Comparison of ENCODE assay signal across 15 mouse cellular contexts in the genomic region with DNA sequence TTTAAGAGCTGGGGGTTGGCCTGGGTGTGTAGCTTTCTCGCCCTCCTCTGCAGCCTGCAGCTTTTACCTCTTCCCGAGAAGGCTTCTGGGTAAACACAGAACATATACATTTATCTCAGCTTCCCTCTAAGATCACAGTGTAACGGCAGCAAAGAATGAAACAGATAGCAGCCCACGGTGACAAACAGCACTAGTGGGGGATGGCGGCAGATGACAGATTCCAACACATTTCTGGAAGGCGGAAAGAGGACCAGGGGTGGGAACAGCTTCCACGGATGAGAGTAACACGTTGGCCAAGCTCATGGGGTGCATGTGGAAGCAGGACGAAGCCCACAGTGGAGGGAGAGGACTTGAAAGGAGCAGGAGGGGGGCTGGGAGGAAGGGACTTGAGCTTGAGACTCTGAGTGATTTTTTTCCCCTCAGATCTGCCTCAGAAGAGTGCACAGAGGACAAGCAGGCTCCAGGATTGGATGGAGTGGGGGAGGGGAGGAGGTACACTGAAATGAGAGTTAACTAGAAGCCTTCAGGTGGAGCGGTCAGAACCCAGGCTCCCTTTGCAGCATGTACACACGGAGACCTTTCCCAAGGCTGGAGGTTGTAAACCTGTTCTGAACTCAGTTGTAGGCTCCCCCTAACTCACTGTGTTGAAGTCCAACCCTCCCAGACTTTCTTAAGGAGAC.
DNase-seq lines count a peak whose midpoint lies in the region; ATAC-seq and TF ChIP-seq lines count a peak whose summit lies in the region.
"Had no signal": no experiment of that assay in that cellular context is flagged by ENCODE, and none has a peak within 500 bp of the region (broad histone marks: within the 10 kb centered on the region; RNA-seq: fewer than 3 reads in every experiment).

No protein-coding gene starts in this region.

- no peaks in the 10 kb centered on the region for H3K27me3 ChIP-seq in hindbrain, embryonic 12.5 days
- H3K27me3 ChIP-seq in hindbrain, postnatal 0 days (ENCODE audit: insufficient read depth, low read length), result no peaks in the 10 kb centered on the region
- no peaks in the 10 kb centered on the region for H3K27me3 ChIP-seq in midbrain, embryonic 14.5 days (ENCODE audit: control insufficient read depth, insufficient read depth, low read length)
- no peaks in the 10 kb centered on the region for H3K27me3 ChIP-seq in midbrain, postnatal 0 days (ENCODE audit: insufficient read depth, low read length)
- H3K27me3 ChIP-seq in embryonic facial prominence, embryonic 10.5 days (replicated peaks; ENCODE audit: low read depth, poor library complexity, severe bottlenecking), result peaks cover 7% of the 10 kb centered on the region; the same call in 1 of the 2 replicates
- no peaks in the 10 kb centered on the region for H3K27me3 ChIP-seq in neural tube, embryonic 15.5 days (replicated peaks)

- H3K9ac ChIP-seq in hindbrain, embryonic 12.5 days, result no peak overlapping the region
- no peak overlapping the region for H3K9ac ChIP-seq in hindbrain, postnatal 0 days (replicated peaks; ENCODE audit: low read length)
- no peak overlapping the region for H3K9ac ChIP-seq in midbrain, embryonic 14.5 days (replicated peaks; ENCODE audit: low read length)
- H3K9ac ChIP-seq in midbrain, postnatal 0 days (replicated peaks; ENCODE audit: low read length, poor library complexity, severe bottlenecking), result no peak overlapping the region
- no peak overlapping the region for H3K9ac ChIP-seq in neural tube, embryonic 15.5 days (replicated peaks)
- H3K9ac ChIP-seq: midbrain, embryonic 12.5 days had no signal

- no peaks in the 10 kb centered on the region for H3K9me3 ChIP-seq in hindbrain, embryonic 12.5 days (replicated peaks)
- H3K9me3 ChIP-seq in hindbrain, postnatal 0 days (ENCODE audit: low read length), result 0 out of 2 replicates have a peak, but pooled peaks cover 3% of the 10 kb centered on the region
- no peaks in the 10 kb centered on the region for H3K9me3 ChIP-seq in midbrain, embryonic 14.5 days (ENCODE audit: control insufficient read depth, low read length)
- no peaks in the 10 kb centered on the region for H3K9me3 ChIP-seq in midbrain, postnatal 0 days (ENCODE audit: low read length)
- H3K9me3 ChIP-seq in embryonic facial prominence, embryonic 10.5 days, result no peaks in the 10 kb centered on the region
- H3K9me3 ChIP-seq in neural tube, embryonic 15.5 days (replicated peaks), result no peaks in the 10 kb centered on the region
- H3K9me3 ChIP-seq: midbrain, embryonic 12.5 days had no signal

- TF ChIP-seq CTCF in hindbrain, postnatal 0 days (IDR thresholded peaks at IDR 0.05; ENCODE audit: low read depth), result no peak
- no peak for TF ChIP-seq CTCF in midbrain, postnatal 0 days (IDR thresholded peaks at IDR 0.05)

- H3K27ac ChIP-seq in hindbrain, embryonic 12.5 days, result peak overlapping the region; percentile 68
- no peak overlapping the region for H3K27ac ChIP-seq in hindbrain, postnatal 0 days
- 0 out of 2 replicates have a peak overlapping the region, but pooled peaks have one; percentile 37 for H3K27ac ChIP-seq in midbrain, embryonic 14.5 days (replicated peaks; ENCODE audit: low read depth, low read length)
- no peak overlapping the region for H3K27ac ChIP-seq in midbrain, postnatal 0 days (ENCODE audit: low read depth, low read length)
- H3K27ac ChIP-seq in embryonic facial prominence, embryonic 10.5 days (replicated peaks), result peak overlapping the region; percentile 68
- H3K27ac ChIP-seq in neural tube, embryonic 15.5 days (replicated peaks), result 0 out of 2 replicates have a peak overlapping the region, but pooled peaks have one; percentile 23
- H3K27ac ChIP-seq: heart, adult 2 months; kidney, postnatal 0 days had no signal

- H3K36me3 ChIP-seq in hindbrain, embryonic 12.5 days, result no peaks in the 10 kb centered on the region
- H3K36me3 ChIP-seq in hindbrain, postnatal 0 days (ENCODE audit: insufficient read depth, low read length), result no peaks in the 10 kb centered on the region
- H3K36me3 ChIP-seq in midbrain, embryonic 14.5 days (ENCODE audit: control insufficient read depth, insufficient read depth, low read length), result no peaks in the 10 kb centered on the region
- no peaks in the 10 kb centered on the region for H3K36me3 ChIP-seq in midbrain, postnatal 0 days (ENCODE audit: insufficient read depth, low read length)
- no peaks in the 10 kb centered on the region for H3K36me3 ChIP-seq in embryonic facial prominence, embryonic 10.5 days (replicated peaks)
- H3K36me3 ChIP-seq in neural tube, embryonic 15.5 days, result no peaks in the 10 kb centered on the region
- H3K36me3 ChIP-seq: midbrain, embryonic 12.5 days had no signal

- peaks cover 39% of the 10 kb centered on the region for H3K4me1 ChIP-seq in hindbrain, embryonic 12.5 days
- H3K4me1 ChIP-seq in hindbrain, postnatal 0 days (ENCODE audit: insufficient read depth, low read length), result peaks cover 8% of the 10 kb centered on the region
- peaks cover 29% of the 10 kb centered on the region for H3K4me1 ChIP-seq in midbrain, embryonic 14.5 days (ENCODE audit: control insufficient read depth, insufficient read depth, low read length)
- peaks cover 7% of the 10 kb centered on the region; the same call in 1 of the 2 replicates for H3K4me1 ChIP-seq in midbrain, postnatal 0 days (ENCODE audit: insufficient read depth, low read length)
- peaks cover 37% of the 10 kb centered on the region for H3K4me1 ChIP-seq in embryonic facial prominence, embryonic 10.5 days
- H3K4me1 ChIP-seq in neural tube, embryonic 15.5 days, result peaks cover 24% of the 10 kb centered on the region

- WGBS in hindbrain, embryonic 12.5 days, result 64% methylated on average over 11 of the region's 11 CpGs
- 58% methylated on average over 11 of the region's 11 CpGs for WGBS in hindbrain, postnatal 0 days
- 59% methylated on average over 11 of the region's 11 CpGs for whole genome bisulfite sequencing in midbrain, embryonic 14.5 days
- 50% methylated on average over 11 of the region's 11 CpGs for WGBS in midbrain, postnatal 0 days
- 68% methylated on average over 11 of the region's 11 CpGs for WGBS in embryonic facial prominence, embryonic 10.5 days
- WGBS in neural tube, embryonic 15.5 days, result 58% methylated on average over 11 of the region's 11 CpGs

- ATAC-seq in hindbrain, embryonic 12.5 days (ENCODE audit: low FRiP score), result no peak
- no peak for ATAC-seq in hindbrain, postnatal 0 days
- ATAC-seq in midbrain, embryonic 14.5 days (ENCODE audit: low FRiP score, low TSS enrichment), result no peak
- ATAC-seq in midbrain, postnatal 0 days (ENCODE audit: low FRiP score), result no peak
- no peak for ATAC-seq in neural tube, embryonic 15.5 days (ENCODE audit: low FRiP score)
- ATAC-seq: inflammation-experienced regulatory T-cells, adult 6 months had no signal

- no peak for DNase-seq in hindbrain, postnatal 0 days (ENCODE audit: low spot score)
- peak; percentile 12 for DNase-seq in midbrain, embryonic 14.5 days
- no peak for DNase-seq in midbrain, postnatal 0 days (ENCODE audit: low spot score)
- DNase-seq in embryonic facial prominence, embryonic 10.5 days (ENCODE audit: low spot score), result no peak
- no peak for DNase-seq in adrenal gland, postnatal 25 days
- DNase-seq: cerebellum, adult 11-12 months; heart, adult 2 months; right cerebral cortex, postnatal 4 days; thymus, postnatal 25 days had no signal

- no peak overlapping the region for H3K4me3 ChIP-seq in hindbrain, embryonic 12.5 days
- H3K4me3 ChIP-seq in hindbrain, postnatal 0 days (ENCODE audit: low read length), result no peak overlapping the region
- H3K4me3 ChIP-seq in midbrain, embryonic 14.5 days (replicated peaks; ENCODE audit: low read depth, low read length), result no peak overlapping the region
- no peak overlapping the region for H3K4me3 ChIP-seq in midbrain, postnatal 0 days (ENCODE audit: low read depth, low read length)
- no peak overlapping the region for H3K4me3 ChIP-seq in embryonic facial prominence, embryonic 10.5 days
- no peak overlapping the region for H3K4me3 ChIP-seq in neural tube, embryonic 15.5 days (replicated peaks)
- H3K4me3 ChIP-seq: erythroblast, embryonic 14.5 days; heart, adult 2 months; midbrain, embryonic 12.5 days had no signal

- H3K4me2 ChIP-seq in hindbrain, embryonic 12.5 days (replicated peaks), result no peak overlapping the region
- H3K4me2 ChIP-seq in hindbrain, postnatal 0 days (ENCODE audit: low read depth, low read length), result no peak overlapping the region
- no peak overlapping the region for H3K4me2 ChIP-seq in midbrain, embryonic 14.5 days (ENCODE audit: low read length)
- H3K4me2 ChIP-seq in midbrain, postnatal 0 days (ENCODE audit: low read depth, low read length, poor library complexity, severe bottlenecking), result no peak overlapping the region
- no peak overlapping the region for H3K4me2 ChIP-seq in neural tube, embryonic 15.5 days
- H3K4me2 ChIP-seq: midbrain, embryonic 12.5 days had no signal

Comparison
In these comparisons a context has a peak if more than half of its experiments do, and no peak if none do; other contexts are left out.
1. H3K27ac ChIP-seq: peak in hindbrain, embryonic 12.5 days (single experiment), midbrain, embryonic 14.5 days (single experiment), embryonic facial prominence, embryonic 10.5 days (single experiment) and neural tube, embryonic 15.5 days (single experiment); none in hindbrain, postnatal 0 days (single experiment) and midbrain, postnatal 0 days (single experiment).